Mouse (Mus musculus) gastrocnemius, adult 8-10 months (tissue): ENCODE results near the gene Dram2. TPM values are rescaled to one million over a fixed set of nuclear protein-coding genes. Genes with fewer than 3 reads are reported as not detected.
"Not testable (repeated sequence)": the region's sequence is repeated elsewhere in the genome, so short reads cannot be mapped to it uniquely, and the experiment has no call there.

ENCODE experiments used
- DNase-seq, 2 experiments: peaks; one replicate each; pipeline ENCODE4 v3.0.0; 2022; ENCODE audit warnings: low spot score in 2 of 2
- total RNA-seq, 4 experiments: library from RNA; stranded (reverse); gene quantifications; 2 replicates each; pipeline ENCODE4 v1.2.4; 2022

Gene Dram2
- 100 to 1,000 TPM; 105 to 127 (median 116) TPM for total RNA-seq

DNA sequence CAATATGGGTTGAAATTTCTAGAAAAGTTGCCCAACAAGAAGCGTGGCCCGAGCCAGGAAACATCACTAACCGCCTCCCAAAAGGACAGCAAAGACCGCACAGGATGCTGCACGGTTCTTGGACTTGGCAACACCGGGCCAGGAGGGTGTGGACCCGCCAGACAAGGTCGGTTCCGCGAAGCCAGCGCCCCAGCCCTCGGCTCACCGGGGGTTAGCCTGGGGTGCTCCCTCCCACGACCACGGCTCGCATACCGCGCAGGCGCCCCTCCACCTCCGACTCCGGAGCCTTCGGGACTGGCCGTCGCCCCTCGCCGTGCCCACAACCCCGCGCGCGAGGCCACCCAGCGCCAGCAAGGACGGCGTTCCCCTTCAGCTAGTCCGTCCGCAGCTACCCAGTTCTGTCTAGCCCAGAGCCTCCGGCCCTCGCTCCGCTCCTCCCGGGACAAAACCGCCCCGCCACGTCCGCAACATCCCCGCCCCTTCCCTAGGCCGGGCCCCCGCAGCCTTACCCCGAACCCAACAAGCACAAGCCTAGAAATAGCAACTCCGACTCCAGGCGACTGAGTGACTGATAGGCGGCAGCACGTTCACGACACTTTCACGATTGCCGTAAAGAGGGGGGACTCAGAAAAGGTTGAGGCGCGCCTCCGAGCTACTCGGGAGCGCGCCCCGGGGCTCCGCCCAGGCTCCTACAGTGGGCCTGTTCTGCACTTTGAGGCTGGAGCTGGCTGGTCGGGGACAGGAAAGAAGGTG lies at the start of gene Dram2, which contains the start of gene Cept1:
TSS of gene Dram2 (plus strand) at position 628 of the 753 bp plus-strand sequence.
TSS of gene Cept1 (minus strand) at position 632 of the 753 bp plus-strand sequence.
- peak; percentile 88 to 89 for DNase-seq

DNA sequence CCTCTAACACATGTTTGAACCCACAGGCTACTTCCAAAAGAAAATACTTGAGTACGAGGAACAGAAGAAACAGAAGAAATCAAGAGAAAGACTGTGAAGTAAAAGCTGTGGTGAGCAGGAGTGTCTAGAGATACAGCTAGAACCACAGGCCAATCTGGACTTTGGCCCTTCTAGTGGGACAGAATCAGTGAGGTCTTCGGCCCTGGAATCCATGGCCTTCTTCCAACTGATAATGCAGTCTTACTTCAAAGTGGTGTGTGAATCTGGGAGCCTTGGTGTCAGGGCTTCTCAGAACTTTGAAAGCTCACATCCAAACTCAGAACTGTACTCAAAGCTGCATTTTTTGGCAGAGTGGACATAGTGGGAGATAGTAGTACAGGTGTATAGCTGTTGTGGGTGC lies 47.1 kb upstream of the Dram2 start:
- DNase-seq: no peak

DNA sequence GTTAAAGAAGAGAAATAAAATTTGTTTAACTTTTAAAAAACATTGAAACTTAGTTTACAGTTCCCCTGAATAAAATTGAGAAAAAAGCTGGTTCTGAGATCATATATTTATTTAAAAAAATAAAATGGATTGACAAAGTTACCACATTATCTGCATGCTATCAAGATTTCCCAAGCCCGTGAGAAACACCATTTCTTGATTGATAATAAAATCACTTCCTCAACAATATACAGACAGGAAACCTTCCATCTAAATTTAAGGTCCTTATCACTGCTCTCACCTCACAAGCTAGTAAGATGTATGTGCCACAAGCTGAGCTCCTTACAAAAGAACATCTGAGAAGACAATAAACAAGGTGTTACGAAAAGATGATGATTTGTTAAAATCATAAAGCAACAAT lies 44.7 kb upstream of the Dram2 start:
- no peak for DNase-seq

DNA sequence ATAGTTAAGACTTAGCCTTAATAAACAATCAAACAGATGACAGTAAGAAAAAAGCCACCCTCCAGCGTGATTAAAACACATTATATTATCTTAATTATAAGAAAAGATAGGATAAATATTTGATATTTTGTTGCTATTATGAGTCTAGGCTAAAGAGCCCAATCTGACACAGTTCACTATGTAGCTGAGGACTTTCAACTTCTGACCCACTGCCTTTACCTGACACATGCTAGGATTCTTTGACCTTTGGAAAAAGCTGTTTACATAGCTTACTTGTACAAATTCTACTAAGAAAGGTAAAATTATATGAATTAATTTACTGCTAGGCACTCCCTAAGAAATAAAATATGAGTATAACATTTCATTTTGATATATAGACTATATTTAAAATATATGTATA lies 36.9 kb upstream of the Dram2 start:
- no peak for DNase-seq

DNA sequence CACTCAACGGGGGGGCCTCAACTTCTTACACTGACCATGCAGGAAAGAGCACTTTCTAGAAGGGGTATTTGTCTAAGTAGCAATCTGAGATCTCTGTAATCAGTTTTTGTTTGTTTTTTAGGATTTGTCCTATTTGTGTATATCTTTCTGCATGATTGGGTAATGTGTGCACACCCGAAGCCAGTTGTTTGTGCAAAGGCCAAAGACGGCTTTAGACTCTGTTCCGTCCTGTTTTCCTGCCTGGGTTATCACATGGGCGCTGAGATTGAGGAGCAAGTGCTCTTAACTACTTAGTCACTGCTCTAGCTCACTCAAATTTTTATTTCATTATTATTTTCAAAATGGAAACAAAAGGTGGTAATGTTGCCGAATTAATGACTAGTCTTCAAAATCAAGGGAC lies 32.6 kb upstream of the Dram2 start:
- DNase-seq: no peak

DNA sequence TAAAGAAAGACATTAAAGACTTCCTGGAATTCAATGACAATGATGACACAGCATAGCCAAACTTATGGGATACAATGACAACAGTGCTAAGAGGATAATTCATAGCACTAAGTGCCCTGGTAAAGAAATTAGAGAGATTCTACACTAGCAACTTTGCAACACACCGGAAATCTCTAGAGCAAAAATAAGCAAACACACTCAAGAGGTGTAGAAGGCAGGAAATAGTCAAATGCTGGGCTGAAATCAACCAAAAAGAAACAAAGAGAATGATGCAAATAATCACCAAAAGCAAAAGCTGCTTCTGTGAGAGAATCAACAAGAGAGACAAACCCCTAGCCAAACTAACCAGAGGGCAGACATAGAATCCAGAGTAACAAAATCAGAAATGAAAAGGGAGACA lies 24.9 kb upstream of the Dram2 start:
- DNase-seq: no peak

DNA sequence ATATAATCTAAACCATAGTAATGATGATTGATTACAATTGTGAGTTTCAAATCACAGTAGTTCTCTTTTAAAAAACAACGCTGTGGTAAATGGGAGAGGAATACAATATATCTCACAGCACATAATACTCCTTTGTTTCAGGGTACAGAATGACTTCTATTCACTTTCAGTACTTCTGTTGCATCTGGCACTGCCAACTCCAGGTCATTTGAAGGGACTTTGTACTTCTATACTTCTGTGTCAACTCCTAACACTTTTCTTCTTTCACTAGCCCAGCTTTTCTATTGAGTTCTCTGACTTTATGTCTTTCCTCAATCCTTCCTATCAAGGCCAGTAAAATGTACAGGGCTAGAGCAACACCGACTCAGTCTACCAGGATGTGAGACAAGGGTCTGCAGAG lies 21.2 kb upstream of the Dram2 start:
- DNase-seq: no peak

DNA sequence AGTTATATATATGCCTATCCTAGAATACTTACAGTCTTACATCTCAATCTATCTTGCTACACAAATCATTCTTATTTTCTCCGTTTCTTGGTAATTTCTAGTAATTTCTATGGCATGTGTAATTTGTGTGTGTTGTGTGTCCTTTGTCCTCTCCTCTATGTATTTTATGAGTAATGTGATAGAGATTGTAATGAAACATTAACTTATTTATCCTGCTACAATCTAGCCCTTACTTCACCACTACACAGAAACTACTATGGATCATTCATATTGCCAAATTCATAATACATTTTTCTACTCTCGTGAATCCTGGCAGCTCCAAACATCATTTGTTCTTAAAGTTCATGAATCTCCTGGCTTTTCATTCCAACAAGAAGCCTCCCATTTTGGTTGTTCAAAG lies 19.6 kb upstream of the Dram2 start:
- DNase-seq: no peak

DNA sequence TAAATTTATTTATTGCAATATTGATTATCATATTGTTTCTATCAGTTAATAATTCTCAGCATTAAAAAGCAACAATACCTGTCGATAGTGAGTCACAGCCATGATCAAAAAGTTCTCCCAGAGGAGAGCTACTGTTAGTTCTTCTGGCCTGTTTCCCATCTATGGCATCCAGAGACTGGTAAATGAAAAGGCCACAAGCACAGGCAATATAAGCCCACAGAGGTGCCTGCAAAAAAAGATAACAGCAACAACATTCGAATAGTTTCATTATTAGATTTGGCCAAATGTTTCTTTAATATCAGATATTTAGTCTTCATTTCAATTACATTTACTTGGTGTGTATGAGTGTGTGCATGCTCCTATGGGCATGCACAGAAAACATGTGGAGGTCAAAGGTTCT lies 14.3 kb upstream of the Dram2 start:
- DNase-seq: no peak

DNA sequence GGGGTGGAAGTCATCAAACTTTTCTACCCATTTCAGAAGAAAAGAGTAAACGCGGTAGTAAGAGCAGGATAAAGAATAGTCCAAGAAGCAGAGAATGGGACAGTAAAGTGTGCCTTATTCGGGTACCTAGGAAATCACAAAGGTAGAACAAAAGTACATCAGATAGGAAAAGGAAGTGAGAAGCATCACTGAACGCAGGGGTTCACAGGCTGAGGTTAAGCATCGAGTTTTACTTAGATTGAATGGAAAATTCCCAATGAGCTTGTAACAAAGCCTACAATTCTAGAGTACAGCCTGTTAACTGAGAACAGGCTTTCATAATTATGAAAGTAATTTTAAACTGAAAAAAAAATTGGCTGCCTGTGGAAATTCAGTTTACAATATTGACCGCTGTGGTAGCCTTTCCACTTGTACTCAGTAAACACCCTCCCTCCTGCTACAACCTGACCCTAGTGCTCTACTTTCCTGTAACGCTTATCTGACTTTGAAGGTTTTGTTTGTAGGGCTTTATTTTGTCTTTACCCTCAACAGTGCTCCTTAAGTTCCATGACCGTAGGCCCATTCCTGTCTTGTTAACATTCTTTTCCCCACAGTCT lies 2.8 kb upstream of the Dram2 start:
- DNase-seq: no peak

DNA sequence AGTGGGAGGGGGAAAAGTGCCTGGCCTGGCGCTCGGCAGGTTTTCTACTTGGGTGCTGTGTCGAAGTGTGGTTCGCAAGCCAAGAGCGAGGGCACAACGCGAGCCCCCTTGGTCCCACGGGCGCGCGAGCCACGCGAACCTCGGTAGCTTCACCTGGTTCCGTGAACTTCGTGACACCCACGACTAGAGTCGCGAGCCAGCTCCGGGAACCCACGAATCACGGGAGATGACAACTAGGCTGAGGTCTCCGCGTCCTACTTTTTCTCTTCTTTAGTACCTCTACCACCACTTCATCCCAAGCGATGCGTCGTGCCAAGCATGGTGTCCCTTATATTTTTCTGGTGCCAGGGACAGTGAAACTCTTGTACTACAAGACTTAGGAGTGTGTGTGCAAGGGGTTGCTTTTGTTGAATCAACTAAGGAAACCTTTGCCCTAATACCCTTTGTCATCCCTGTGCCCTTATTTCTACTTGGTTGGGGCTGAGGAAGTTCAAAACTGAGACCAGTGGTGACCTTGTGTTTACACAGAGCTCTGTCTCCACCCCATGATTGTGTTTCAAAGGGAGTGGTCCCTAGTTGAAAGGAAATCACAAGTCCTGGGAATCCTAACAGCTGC lies 434 bp downstream of the Dram2 start:
- no peak for DNase-seq

DNA sequence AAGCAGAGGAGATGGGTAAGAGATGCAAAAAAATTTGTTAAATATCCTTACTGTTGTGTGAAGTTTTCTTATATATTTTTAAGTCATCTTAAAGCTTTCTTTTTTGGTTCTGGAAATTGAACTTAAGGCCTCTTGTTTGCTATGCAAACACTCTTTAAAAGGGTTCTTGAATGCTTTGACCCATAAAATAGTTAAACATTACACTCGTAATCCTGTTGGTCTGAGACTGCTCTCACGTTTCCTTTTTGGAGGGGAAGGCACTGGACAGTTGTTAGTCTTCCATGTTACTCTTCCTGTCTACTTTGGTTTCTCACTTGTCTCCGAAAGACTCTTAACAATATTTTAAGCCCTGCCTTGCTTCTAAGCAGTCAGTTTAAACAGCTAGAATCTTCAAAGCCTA lies 1.4 kb downstream of the Dram2 start:
- DNase-seq: no peak

DNA sequence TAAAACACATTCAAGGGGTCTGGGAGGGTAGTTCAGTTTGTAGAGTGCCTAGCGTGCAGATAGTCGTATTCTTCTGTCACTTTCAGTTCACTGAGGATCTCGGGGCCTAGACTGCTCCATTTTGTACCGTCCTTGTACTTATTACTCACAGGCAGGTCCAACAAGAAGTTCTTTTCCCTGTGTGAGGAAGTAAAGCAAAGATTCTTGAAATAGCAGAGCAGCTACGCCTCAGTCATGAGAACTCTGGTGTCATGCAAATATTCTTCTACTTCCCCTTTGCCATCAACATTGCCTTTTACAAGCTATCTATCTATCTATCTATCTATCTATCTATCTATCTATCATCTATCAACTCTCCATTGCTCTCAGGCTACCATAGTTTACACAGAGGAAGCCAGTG lies 5.8 kb downstream of the Dram2 start:
- no peak for DNase-seq

DNA sequence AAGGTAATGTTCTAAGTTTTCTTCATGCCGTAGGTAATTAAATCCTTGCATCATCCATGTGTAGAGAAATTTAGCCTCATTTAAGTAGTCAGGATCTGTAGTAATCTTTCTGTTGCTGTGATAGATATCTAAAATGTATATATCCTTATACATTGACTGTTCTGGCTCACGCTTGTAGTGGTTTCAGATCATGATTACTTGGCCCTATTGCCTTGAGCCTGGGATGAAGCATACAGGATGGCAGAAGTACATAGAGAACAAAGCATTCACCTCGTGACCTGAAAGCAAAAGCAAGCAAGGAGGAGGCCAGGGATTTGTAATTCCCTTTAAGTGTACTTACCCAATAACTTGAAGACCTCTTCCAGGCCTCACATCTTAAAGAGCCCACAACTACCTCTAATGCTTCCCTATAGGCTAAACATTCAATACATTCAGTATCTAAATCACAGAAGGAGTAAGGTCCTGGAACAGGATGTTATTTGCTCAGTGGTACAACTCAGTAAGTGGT lies 8.2 kb downstream of the Dram2 start:
- no peak for DNase-seq

DNA sequence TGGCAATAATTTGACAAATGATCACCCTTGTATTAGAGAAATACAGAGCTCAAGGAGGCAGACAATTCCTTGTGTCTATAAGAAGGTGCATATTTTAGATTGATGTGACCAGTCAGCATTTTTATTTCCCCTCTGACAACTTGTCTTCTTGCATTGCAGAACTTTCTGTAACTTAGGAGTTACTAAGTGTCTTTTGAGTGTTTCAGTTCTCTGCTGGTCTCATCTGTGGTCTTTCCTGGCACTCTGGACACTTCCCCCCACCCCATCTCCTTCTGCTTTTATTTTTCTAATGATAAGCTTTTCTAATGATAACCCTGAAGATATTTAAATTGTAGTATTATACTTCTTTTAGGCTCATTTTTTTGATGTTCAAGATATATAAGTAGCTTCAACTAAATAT lies 10.7 kb downstream of the Dram2 start:
- DNase-seq: no peak

DNA sequence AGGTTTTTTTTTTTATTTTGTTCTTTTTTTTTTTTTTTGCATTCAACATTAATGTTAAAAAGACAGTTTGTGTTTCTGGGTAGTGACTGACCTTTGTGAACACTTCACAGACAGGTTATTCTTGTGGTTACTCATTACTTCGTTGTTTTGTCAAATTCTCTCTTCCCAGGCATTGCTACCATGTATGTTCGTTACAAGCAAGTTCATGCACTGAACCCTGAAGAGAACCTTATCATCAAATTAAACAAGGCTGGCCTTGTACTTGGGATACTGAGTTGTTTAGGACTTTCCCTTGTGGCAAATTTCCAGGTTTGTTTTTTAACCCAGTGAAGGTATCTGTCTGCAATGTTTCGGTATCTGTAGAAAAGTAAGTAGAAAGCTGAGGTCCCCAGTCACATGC lies 18.3 kb downstream of the Dram2 start:
- DNase-seq: no peak

DNA sequence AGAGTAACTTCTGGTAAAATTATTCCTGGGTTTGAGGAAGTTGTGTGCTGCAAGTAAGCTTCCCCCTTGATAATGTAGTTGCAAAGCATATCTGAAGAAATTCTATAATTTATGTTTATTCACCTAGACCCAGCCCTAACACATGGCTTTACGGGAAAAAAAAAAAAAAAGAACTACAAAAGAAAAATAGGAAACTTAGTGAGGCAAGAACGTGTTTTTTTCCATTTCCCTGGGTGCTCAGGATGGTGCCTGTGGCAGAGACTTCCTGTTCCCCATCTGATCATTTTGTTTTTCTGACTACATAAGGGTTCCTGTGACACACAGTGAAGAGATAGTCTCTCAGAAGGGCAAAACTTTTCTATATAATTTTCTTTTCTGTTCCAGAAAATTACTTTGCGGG lies 25.6 kb downstream of the Dram2 start:
- DNase-seq: no peak

DNA sequence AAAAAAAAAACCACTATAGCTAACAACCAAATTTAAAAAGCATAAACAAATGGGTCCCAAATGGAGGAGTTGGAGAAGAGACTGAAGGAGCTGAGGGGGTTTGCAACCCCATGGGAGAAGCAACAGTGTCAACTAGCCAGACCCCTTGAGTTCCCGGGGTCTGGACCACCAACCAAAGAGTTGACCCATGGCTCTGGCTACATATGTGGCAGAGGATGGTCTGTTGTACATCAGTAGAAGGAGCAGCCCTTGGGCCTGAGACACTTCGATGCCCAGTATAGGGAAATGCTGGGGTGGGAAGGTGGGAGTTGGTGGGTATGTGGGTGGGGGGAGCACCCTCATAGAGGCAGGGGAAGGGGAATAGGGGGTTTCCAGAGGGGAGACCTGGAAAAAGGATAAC lies 31.7 kb downstream of the Dram2 start:
- DNase-seq: no peak

DNA sequence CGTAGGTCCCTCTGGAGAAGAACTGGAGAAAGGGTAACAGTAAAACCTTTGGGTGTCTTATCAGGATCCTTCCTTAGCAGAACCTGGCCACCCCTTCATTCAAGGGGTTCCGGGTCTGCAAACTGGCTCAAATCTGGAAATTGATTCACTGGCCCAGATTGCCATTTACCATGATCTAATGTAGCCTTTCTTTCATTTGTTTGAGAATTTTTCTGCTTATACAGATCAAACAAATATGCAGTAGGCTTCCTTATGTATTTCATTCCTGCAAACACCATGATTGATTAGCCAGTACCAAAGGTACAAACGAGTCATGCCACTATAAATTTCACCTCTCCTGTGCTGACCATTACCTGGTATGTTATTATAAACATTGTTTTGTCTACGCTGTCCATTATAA lies 46.0 kb downstream of the Dram2 start:
- DNase-seq: not testable (repeated sequence)

DNA sequence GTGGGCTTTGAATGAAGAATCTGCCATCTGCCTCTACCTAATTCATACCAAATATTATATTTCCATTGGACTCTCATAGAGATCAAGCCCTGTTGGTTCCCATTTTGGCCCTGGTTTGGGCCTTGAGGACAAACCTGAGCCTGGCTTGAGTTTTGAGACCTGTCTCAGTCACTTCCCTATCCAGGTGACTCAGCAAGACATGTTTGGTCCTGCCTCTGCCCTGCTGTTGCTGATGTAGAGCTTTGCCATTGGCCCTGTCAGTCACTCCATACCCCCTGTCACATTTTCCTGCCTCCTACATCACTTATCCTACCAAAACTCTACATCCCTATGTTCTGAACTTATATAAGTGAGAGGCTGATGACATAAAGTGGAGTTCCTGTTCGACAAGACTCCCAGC lies 70.5 kb downstream of the Dram2 start:
- DNase-seq: no peak
